Mouse (Mus musculus) forebrain, embryonic 16.5 days (tissue): Measurements from ENCODE around the gene Aifm1. TPM values are rescaled to one million over a fixed set of nuclear protein-coding genes. Genes with fewer than 3 reads are reported as not detected.

Source experiments
- polyA plus RNA-seq: library from polyadenylated mRNA; unstranded; fragments of >200 nt; fragmentation: Nextera tagmentation; extraction: Ambion mirVana; gene quantifications from 2 replicates; pipeline ENCODE4 v1.2.1, GENCODE M21; 2015

Aifm1 gene
- polyA plus RNA-seq, 1 experiment from 2014 or later: 47.7 TPM

Other genes with a start within 250 kb of the Aifm1 start
- gene Bcorl1, start 172.2 kb downstream of the Aifm1 start, polyA plus RNA-seq: 8.4 and 8.5 TPM in 2 replicates
- gene Elf4, start 50.4 kb downstream of the Aifm1 start, polyA plus RNA-seq: 0.32 and 0.57 TPM in 2 replicates
- 89.3 and 101 TPM in 2 replicates for gene Rab33a, start 5.7 kb upstream of the Aifm1 start, polyA plus RNA-seq
- gene Zfp280c, start 80.9 kb upstream of the Aifm1 start, polyA plus RNA-seq: 12.7 and 13.0 TPM in 2 replicates
- 53.3 and 54.6 TPM in 2 replicates for gene Slc25a14, start 109.8 kb upstream of the Aifm1 start, polyA plus RNA-seq
- gene Gpr119, start 160.9 kb upstream of the Aifm1 start, polyA plus RNA-seq: not detected in 2 replicates
- 22.6 and 23.3 TPM in 2 replicates for gene Rbmx2, start 181.4 kb upstream of the Aifm1 start, polyA plus RNA-seq